Mouse (Mus musculus): Measurements from ENCODE around the gene Pih1d1. TPM values are rescaled to one million over a fixed set of nuclear protein-coding genes. Genes with fewer than 3 reads are reported as not detected.

The Pih1d1 gene
- total and polyA plus RNA-seq, 3 experiments = 33.8 to 48.1 (median 36.7) TPM

- Histone ChIP-seq H3K36me3 (ENCODE audit: control insufficient read depth, insufficient read depth, low read length) (no peaks in the 10 kb centered on the region), H3K79me2 (replicated peaks; ENCODE audit: control insufficient read depth, insufficient read depth, low read length) (no peaks in the 10 kb centered on the region), H3K4me3 (peak within 1 kb of the TSS; percentile 39), H3K4me1 (ENCODE audit: control insufficient read depth, insufficient read depth, low read length) (peaks cover 2% of the 10 kb centered on the region), H3K27me3 (ENCODE audit: control insufficient read depth, insufficient read depth, low read length) (peaks cover 7% of the 10 kb centered on the region), H3K9ac (ENCODE audit: low read depth, low read length) (no peak within 1 kb of the TSS), H3K27ac (no peak within 1 kb of the TSS)
- no peak for DNase-seq
- intact Hi-C loops (cut with DNase I) = loop anchor here (5.0 kb wide), 1 partner anchor 133 kb away; no protein-coding TSS in a partner anchor
- WGBS = 5% methylated on average over 41 of the region's 41 CpGs
- TF ChIP-seq EP300 (IDR thresholded peaks at IDR 0.05; ENCODE audit: insufficient read depth, low read depth, low read length) = no peak
These were observed 9.8 kb downstream of the Pih1d1 start, which contains the start of gene Slc17a7 for GRCm38 (mm10) chr7:45163735-45164490. TSS of gene Slc17a7 (plus strand) at chr7:45163949.

DNA sequence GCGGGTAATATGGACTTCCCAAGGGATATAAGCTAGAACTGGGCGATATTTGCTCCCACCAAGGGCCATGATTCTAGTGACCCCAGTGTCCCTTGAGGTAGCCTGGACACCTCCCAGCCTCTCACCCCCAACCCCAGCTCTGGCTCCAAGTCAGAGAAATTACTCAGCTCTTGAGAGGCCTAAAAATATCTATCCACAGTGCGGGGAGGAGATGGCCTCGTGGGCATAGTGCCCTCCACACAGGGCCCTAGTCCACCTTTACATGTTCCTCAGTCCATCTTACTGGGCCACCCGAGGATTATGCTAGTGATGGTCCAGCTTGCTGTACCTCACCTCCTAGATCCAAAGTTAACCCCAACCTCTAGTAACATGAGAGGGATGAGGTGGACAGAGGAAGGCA, 10.7 kb downstream of the Pih1d1 start:
- intact Hi-C loops (cut with DNase I) = loop anchor here (5.0 kb wide), 1 partner anchor 132 kb away; no protein-coding TSS in a partner anchor

DNA sequence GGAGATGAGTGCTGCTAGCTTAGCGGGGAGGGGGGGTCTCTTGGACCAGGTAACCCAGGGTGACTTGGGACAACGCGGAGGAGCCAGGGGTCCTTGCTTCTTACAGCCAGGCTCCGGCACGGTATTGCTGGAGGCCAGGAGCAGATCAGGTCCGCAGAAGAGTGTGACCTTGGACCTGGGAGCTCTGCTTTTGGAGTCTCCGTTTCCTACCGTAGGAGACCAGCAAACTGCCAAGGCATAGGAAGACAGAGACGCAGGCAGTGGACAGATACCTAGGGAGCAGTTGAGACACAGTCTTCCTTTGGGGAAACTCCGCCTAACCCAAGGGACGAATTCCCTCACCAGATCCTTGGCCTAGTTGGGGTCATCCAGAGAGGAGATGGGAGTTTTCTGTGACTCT, 11.6 kb downstream of the Pih1d1 start:
- intact Hi-C loops (cut with DNase I) = no loop called here
- DNase-seq = no peak
- Histone ChIP-seq H3K79me2 (replicated peaks; ENCODE audit: control insufficient read depth, insufficient read depth, low read length) (no peaks in the 10 kb centered on the region), H3K9ac (ENCODE audit: low read depth, low read length) (no peak overlapping the region), H3K27ac (no peak overlapping the region), H3K4me1 (ENCODE audit: control insufficient read depth, insufficient read depth, low read length) (peaks cover 2% of the 10 kb centered on the region), H3K36me3 (ENCODE audit: control insufficient read depth, insufficient read depth, low read length) (no peaks in the 10 kb centered on the region), H3K27me3 (ENCODE audit: control insufficient read depth, insufficient read depth, low read length) (peaks cover 8% of the 10 kb centered on the region), H3K4me3 (no peak overlapping the region)
- TF ChIP-seq CTCF (IDR thresholded peaks at IDR 0.05) (no peak), POLR2A (IDR thresholded peaks at IDR 0.05; ENCODE audit: insufficient read depth, low read depth, low read length) (no peak), EP300 (IDR thresholded peaks at IDR 0.05; ENCODE audit: insufficient read depth, low read depth, low read length) (no peak)
- 65% methylated on average over 11 of the region's 11 CpGs for WGBS

More for the DNA sequence above, 10.7 kb downstream of the Pih1d1 start:
- Histone ChIP-seq H3K4me3 (no peak overlapping the region), H3K27me3 (ENCODE audit: control insufficient read depth, insufficient read depth, low read length) (peaks cover 8% of the 10 kb centered on the region), H3K36me3 (ENCODE audit: control insufficient read depth, insufficient read depth, low read length) (no peaks in the 10 kb centered on the region), H3K27ac (no peak overlapping the region), H3K4me1 (ENCODE audit: control insufficient read depth, insufficient read depth, low read length) (peaks cover 2% of the 10 kb centered on the region), H3K79me2 (replicated peaks; ENCODE audit: control insufficient read depth, insufficient read depth, low read length) (no peaks in the 10 kb centered on the region), H3K9ac (ENCODE audit: low read depth, low read length) (no peak overlapping the region)
- no peak for TF ChIP-seq EP300 (IDR thresholded peaks at IDR 0.05; ENCODE audit: insufficient read depth, low read depth, low read length)
- no peak for TF ChIP-seq CTCF (IDR thresholded peaks at IDR 0.05)
- TF ChIP-seq POLR2A (IDR thresholded peaks at IDR 0.05; ENCODE audit: insufficient read depth, low read depth, low read length) = no peak
- WGBS = 47% methylated on average over 5 of the region's 5 CpGs
- no peak for DNase-seq

DNA sequence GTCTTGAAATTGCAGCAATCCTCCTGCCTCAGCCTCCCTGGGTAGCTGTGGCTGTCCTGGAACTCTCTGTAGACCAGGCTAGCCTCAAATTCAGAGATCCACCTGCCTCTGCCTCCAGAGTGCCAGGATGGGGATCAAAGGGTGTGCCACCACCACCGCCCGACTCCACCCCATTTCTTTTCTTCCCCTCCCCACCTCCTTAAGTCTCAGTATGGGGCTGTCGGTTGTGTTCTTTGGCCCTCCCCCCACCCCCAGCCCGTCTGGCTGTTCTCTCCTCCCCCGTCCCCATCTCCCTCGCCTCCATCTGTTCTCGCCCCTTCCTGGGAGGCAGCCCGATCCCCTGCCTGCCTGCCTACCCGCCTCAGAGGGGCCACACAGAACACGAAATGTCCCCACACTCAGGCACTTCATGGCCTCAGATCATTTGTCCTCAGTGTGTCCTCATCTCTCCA, 12.9 kb downstream of the Pih1d1 start:
- H3K79me2 ChIP-seq (replicated peaks; ENCODE audit: control insufficient read depth, insufficient read depth, low read length) = no peaks in the 10 kb centered on the region
- H3K27me3 ChIP-seq (ENCODE audit: control insufficient read depth, insufficient read depth, low read length) = peaks cover 8% of the 10 kb centered on the region
- no peak for TF ChIP-seq CTCF (IDR thresholded peaks at IDR 0.05)
- TF ChIP-seq POLR2A (IDR thresholded peaks at IDR 0.05; ENCODE audit: insufficient read depth, low read depth, low read length) = no peak
- TF ChIP-seq EP300 (IDR thresholded peaks at IDR 0.05; ENCODE audit: insufficient read depth, low read depth, low read length) = no peak
- H3K27ac ChIP-seq = no peak overlapping the region
- no peak for DNase-seq
- intact Hi-C loops (cut with DNase I) = no loop called here
- H3K36me3 ChIP-seq (ENCODE audit: control insufficient read depth, insufficient read depth, low read length) = no peaks in the 10 kb centered on the region
- H3K4me3 ChIP-seq = no peak overlapping the region
- H3K9ac ChIP-seq (ENCODE audit: low read depth, low read length) = no peak overlapping the region
- no peaks in the 10 kb centered on the region; the same call in 1 of the 2 replicates for H3K4me1 ChIP-seq (ENCODE audit: control insufficient read depth, insufficient read depth, low read length)
- 43% methylated on average over 9 of the region's 10 CpGs for WGBS

DNA sequence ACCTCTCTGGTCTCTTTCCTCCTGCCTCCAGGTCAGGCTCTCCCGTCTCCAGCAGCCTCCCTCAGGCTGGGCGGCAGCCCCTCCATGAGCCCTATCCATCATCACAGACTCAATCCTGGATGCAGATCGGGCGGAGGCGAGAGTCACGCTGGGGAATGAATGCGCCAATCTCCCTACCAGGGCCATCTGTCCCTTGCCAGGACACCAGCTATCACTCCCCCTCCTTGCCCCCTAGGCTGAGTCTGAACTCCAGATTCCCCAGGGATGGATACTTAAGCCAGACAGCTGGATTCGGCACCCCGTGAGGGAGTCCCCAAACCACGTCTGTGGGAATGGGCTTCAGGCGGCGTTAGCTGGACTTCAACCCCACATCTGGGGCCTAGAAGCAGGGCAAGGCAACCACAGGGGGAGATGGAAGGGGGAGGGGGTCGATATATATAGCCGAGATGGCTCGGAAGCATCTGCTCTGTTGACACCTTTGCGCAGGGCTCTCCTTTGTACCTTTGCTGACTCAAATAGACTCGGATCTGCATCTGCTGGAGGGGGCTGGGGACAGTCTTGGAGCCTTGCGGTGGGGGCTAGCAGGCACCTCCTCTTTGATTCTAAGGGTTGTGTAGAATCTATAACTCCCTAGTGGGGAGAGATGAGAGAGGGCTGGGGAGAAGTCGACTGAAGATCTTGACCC, 13.8 kb downstream of the Pih1d1 start:
- Histone ChIP-seq H3K36me3 (ENCODE audit: control insufficient read depth, insufficient read depth, low read length) (no peaks in the 10 kb centered on the region), H3K9ac (ENCODE audit: low read depth, low read length) (no peak overlapping the region), H3K27me3 (ENCODE audit: control insufficient read depth, insufficient read depth, low read length) (peaks cover 8% of the 10 kb centered on the region), H3K4me3 (no peak overlapping the region), H3K27ac (no peak overlapping the region), H3K79me2 (replicated peaks; ENCODE audit: control insufficient read depth, insufficient read depth, low read length) (no peaks in the 10 kb centered on the region), H3K4me1 (ENCODE audit: control insufficient read depth, insufficient read depth, low read length) (no peaks in the 10 kb centered on the region; the same call in 1 of the 2 replicates)
- TF ChIP-seq EP300 (IDR thresholded peaks at IDR 0.05; ENCODE audit: insufficient read depth, low read depth, low read length) (no peak), CTCF (IDR thresholded peaks at IDR 0.05) (no peak), POLR2A (IDR thresholded peaks at IDR 0.05; ENCODE audit: insufficient read depth, low read depth, low read length) (no peak)
- intact Hi-C loops (cut with DNase I) = no loop called here
- no peak for DNase-seq
- WGBS = 13% methylated on average over 19 of the region's 19 CpGs

- no peak for DNase-seq
- Histone ChIP-seq H3K36me3 (ENCODE audit: control insufficient read depth, insufficient read depth, low read length) (no peaks in the 10 kb centered on the region), H3K4me1 (ENCODE audit: control insufficient read depth, insufficient read depth, low read length) (no peaks in the 10 kb centered on the region; the same call in 1 of the 2 replicates), H3K79me2 (replicated peaks; ENCODE audit: control insufficient read depth, insufficient read depth, low read length) (no peaks in the 10 kb centered on the region), H3K9ac (ENCODE audit: low read depth, low read length) (no peak overlapping the region), H3K27ac (no peak overlapping the region), H3K4me3 (no peak overlapping the region), H3K27me3 (ENCODE audit: control insufficient read depth, insufficient read depth, low read length) (peaks cover 8% of the 10 kb centered on the region)
- TF ChIP-seq EP300 (IDR thresholded peaks at IDR 0.05; ENCODE audit: insufficient read depth, low read depth, low read length) (no peak), CTCF (IDR thresholded peaks at IDR 0.05) (no peak), POLR2A (IDR thresholded peaks at IDR 0.05; ENCODE audit: insufficient read depth, low read depth, low read length) (no peak)
- WGBS = 11% methylated on average over 24 of the region's 24 CpGs
- intact Hi-C loops (cut with DNase I) = no loop called here
These were observed 14.6 kb downstream of the Pih1d1 start for GRCm38 (mm10) chr7:45168656-45169055.

All from heart, adult 2 months (tissue).